Comparison of ENCODE assay signal across 18 mouse cellular contexts in the genomic region with DNA sequence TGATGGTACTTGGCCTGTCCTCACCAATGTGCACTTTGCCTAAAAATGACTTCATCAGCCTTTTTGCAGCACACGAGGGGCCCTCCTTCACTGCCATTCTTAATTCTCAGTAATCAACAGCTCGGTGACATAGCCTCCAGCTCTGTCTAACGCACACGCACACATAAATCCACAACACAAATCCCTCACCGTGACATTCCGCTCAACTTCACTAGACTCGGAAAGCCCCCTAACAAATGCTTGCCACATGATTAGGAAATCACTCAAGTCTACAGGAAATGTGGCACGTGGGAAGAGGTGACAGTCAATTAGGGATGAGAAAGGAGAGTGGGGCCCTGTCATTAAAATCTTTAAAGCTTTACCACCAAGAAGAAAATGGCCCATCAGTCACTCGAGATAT.
"Had no signal": no experiment of that assay in that cellular context is flagged by ENCODE, and none has a peak within 500 bp of the region (broad histone marks: within the 10 kb centered on the region; RNA-seq: fewer than 3 reads in every experiment).

No protein-coding gene starts in this region.

- H3K4me3 ChIP-seq: layer of hippocampus, adult 2 months; left cerebral cortex, adult 2 months; myocyte had no signal

- H3K4me2 ChIP-seq: lung, embryonic 14.5 days had no signal

- H3K27ac ChIP-seq: kidney, postnatal 0 days; layer of hippocampus, adult 2 months; left cerebral cortex, adult 2 months; liver, embryonic 14.5 days; macrophage had no signal

- H3K9ac ChIP-seq: liver, embryonic 14.5 days; liver, postnatal 0 days; lung, embryonic 14.5 days had no signal

- DNase-seq: kidney, adult 2 months; kidney, postnatal 25 days; layer of hippocampus, postnatal 36 days; liver, postnatal 0 days; lung, embryonic 14.5 days; right cerebral cortex, postnatal 25 days; spleen, adult 18-20 months; thymus, adult 2 months; thymus, postnatal 14 days; thymus, postnatal 4 days had no signal

- ATAC-seq: intestine, postnatal 0 days; liver, postnatal 0 days; lung, postnatal 0 days had no signal
